Mouse (Mus musculus) embryonic fibroblast, embryonic 13.5 days (primary cell): ENCODE data around the gene Sufu.

Experiments
- CTCF ChIP-seq: IDR thresholded peaks from 2 replicates; pipeline ENCODE4 v1.5.1; 2011; ENCODE audit warnings: mild to moderate bottlenecking, control low read depth, low read length, moderate library complexity, borderline replicate concordance; ENCODE audit not compliant: insufficient read depth
- POLR2A ChIP-seq: IDR thresholded peaks from 2 replicates; pipeline ENCODE4 v1.6.1; 2011; ENCODE audit warnings: low read depth, mild to moderate bottlenecking, control low read depth, low read length, moderate library complexity

DNA sequence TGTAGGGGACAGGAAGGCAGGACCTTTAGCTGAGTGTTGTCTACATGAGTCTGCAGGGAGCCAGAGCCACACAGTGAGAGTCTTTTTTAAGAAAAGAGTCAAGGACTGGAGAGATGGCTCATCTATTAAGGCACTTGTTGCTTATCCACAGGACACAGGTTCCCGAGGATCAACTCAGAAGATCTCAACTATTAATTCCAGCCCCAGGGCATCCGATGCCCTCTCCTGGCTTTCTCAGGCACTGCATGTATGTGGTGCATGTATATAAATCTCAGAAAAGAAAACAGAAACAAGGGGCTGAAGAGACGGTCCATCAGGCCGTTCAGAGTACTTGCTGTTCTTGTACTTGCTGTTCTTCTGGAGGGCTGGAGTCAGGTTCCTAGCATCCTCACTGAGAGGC lies 4.7 kb upstream of the Sufu start:
- TF ChIP-seq CTCF (no peak), POLR2A (no peak)
